Mouse (Mus musculus): ENCODE results near the gene Maml1. TPM values are rescaled to one million over a fixed set of nuclear protein-coding genes. Genes with fewer than 3 reads are reported as not detected.
A peak's percentile ranks its signal among the peaks of the same experiment; 100 is the strongest.

The Maml1 gene
- polyA plus RNA-seq, 1 experiment from 2014 or later: 3.0 TPM

DNA sequence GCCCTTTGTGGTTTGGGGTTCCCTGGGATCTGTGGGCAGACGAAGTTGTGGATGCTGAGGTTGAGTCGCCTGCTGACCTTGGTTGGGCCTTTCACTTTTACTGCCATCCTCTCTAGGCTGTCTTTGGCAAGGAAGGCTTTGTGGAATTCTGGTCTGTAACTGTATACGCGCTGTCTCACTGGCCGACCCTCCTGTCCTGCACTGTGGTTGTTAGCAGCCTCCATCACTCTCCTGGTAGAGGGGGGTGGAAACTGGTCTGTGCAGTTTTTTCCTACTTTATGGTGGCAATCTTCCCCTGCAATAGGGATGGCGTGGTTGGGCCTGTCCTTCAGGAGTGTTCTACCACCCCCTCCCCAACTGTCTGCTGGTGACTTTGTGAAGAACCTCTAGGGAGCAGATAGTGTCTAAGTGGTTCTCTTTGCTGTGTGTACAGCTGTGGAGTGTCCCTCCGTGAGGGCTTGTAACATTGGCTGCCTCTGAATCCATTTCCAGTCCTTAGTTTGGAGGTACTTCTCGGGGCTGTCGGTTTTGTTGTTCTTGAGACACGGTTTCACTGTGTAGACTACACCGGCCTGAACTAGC lies 39.3 kb downstream of the Maml1 start:
- H3K27me3 ChIP-seq (replicated peaks; ENCODE audit: control insufficient read depth, insufficient read depth, low read length): no peaks in the 10 kb centered on the region
- H3K27ac ChIP-seq (ENCODE audit: low read length): no peak overlapping the region
- no peak overlapping the region for H3K4me3 ChIP-seq (ENCODE audit: low read length)
- WGBS: 41% methylated on average over 11 of the region's 11 CpGs
- peaks cover 5% of the 10 kb centered on the region for H3K4me1 ChIP-seq (ENCODE audit: control insufficient read depth, insufficient read depth, low read length)
- ATAC-seq: peak; percentile 58
- H3K9ac ChIP-seq (ENCODE audit: low read depth, low read length): no peak overlapping the region
- H3K36me3 ChIP-seq (ENCODE audit: control insufficient read depth, insufficient read depth, low read length): peaks cover 8% of the 10 kb centered on the region; the same call in 1 of the 2 replicates
- no peak overlapping the region for H3K4me2 ChIP-seq (ENCODE audit: low read depth, low read length)
- no peaks in the 10 kb centered on the region for H3K9me3 ChIP-seq (ENCODE audit: control insufficient read depth, low read length)

- 49% methylated on average over 3 of the region's 3 CpGs for WGBS
- H3K9me3 ChIP-seq (ENCODE audit: control insufficient read depth, low read length): no peaks in the 10 kb centered on the region
- H3K4me2 ChIP-seq (ENCODE audit: low read depth, low read length): no peak overlapping the region
- H3K27me3 ChIP-seq (replicated peaks; ENCODE audit: control insufficient read depth, insufficient read depth, low read length): no peaks in the 10 kb centered on the region
- 0 out of 2 replicates have a peak, but pooled peaks cover 4% of the 10 kb centered on the region for H3K36me3 ChIP-seq (ENCODE audit: control insufficient read depth, insufficient read depth, low read length)
- no peak for ATAC-seq
- no peak overlapping the region for H3K9ac ChIP-seq (ENCODE audit: low read depth, low read length)
- H3K4me1 ChIP-seq (ENCODE audit: control insufficient read depth, insufficient read depth, low read length): peaks cover 5% of the 10 kb centered on the region
- no peak overlapping the region for H3K4me3 ChIP-seq (ENCODE audit: low read length)
- H3K27ac ChIP-seq (ENCODE audit: low read length): no peak overlapping the region; the same call in 1 of the 2 replicates
Measured at GRCm38 (mm10) chr11:50252166-50252565, 39.9 kb downstream of the Maml1 start.

DNA sequence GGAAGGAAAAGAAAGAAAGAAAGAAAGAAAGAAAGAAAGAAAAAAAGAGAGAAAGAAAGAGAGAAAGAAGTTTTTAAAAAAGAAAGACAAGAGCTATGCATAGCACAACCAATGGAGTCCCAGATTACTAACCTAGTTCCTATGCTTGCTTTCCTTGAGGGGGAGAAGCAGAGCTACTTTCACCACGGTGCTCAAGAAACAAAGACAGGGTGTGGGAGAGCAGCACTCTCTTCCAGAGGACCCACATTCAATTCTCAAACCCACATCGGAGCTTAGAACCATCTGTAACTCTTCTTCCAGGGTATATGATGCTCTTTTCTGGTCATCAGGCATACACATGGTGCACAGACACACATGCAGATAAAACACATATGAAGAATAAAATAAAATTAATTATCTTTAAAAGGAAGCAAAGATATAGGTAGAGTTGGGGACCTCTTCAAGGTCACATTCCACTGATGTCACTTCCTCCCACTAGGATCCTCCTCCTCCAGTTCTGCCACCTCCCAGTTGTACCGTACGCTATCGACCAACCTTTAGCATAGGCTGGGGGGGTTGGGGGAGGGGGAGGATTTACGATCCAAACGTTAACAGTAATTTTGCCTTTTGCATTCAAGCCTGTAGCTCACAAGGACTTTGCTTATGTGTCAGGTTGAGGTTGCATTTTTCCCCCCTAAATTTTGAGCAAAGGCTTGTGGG lies 43.5 kb downstream of the Maml1 start:
- Histone ChIP-seq H3K36me3 (ENCODE audit: control insufficient read depth, insufficient read depth, low read length) (no peaks in the 10 kb centered on the region), H3K4me3 (ENCODE audit: low read length) (no peak overlapping the region), H3K27ac (ENCODE audit: low read length) (no peak overlapping the region), H3K9me3 (ENCODE audit: control insufficient read depth, low read length) (no peaks in the 10 kb centered on the region), H3K9ac (ENCODE audit: low read depth, low read length) (no peak overlapping the region), H3K4me1 (ENCODE audit: control insufficient read depth, insufficient read depth, low read length) (peaks cover 5% of the 10 kb centered on the region), H3K4me2 (ENCODE audit: low read depth, low read length) (no peak overlapping the region), H3K27me3 (replicated peaks; ENCODE audit: control insufficient read depth, insufficient read depth, low read length) (no peaks in the 10 kb centered on the region)
- 66% methylated on average over 7 of the region's 7 CpGs for WGBS
- ATAC-seq: no peak

- no peak overlapping the region for H3K9ac ChIP-seq (ENCODE audit: low read depth, low read length)
- no peak overlapping the region for H3K4me2 ChIP-seq (ENCODE audit: low read depth, low read length)
- no peak for ATAC-seq
- no peaks in the 10 kb centered on the region for H3K27me3 ChIP-seq (replicated peaks; ENCODE audit: control insufficient read depth, insufficient read depth, low read length)
- H3K36me3 ChIP-seq (ENCODE audit: control insufficient read depth, insufficient read depth, low read length): no peaks in the 10 kb centered on the region
- H3K4me3 ChIP-seq (ENCODE audit: low read length): no peak overlapping the region
- no peaks in the 10 kb centered on the region for H3K4me1 ChIP-seq (ENCODE audit: control insufficient read depth, insufficient read depth, low read length)
- WGBS: 75% methylated on average over 5 of the region's 5 CpGs
- no peak overlapping the region for H3K27ac ChIP-seq (ENCODE audit: low read length)
- no peaks in the 10 kb centered on the region for H3K9me3 ChIP-seq (ENCODE audit: control insufficient read depth, low read length)
Measured at GRCm38 (mm10) chr11:50245269-50245668, 46.8 kb downstream of the Maml1 start.

- WGBS: 79% methylated on average over 6 of the region's 6 CpGs
- Histone ChIP-seq H3K4me2 (ENCODE audit: low read depth, low read length) (no peak overlapping the region), H3K9ac (ENCODE audit: low read depth, low read length) (no peak overlapping the region), H3K36me3 (ENCODE audit: control insufficient read depth, insufficient read depth, low read length) (no peaks in the 10 kb centered on the region), H3K4me1 (ENCODE audit: control insufficient read depth, insufficient read depth, low read length) (no peaks in the 10 kb centered on the region), H3K4me3 (ENCODE audit: low read length) (no peak overlapping the region), H3K27me3 (replicated peaks; ENCODE audit: control insufficient read depth, insufficient read depth, low read length) (no peaks in the 10 kb centered on the region), H3K9me3 (ENCODE audit: control insufficient read depth, low read length) (no peaks in the 10 kb centered on the region), H3K27ac (ENCODE audit: low read length) (no peak overlapping the region)
- no peak for ATAC-seq
Measured at GRCm38 (mm10) chr11:50243926-50244325, 48.2 kb downstream of the Maml1 start.

GRCm38 (mm10) chr11:50240235-50240911 lies 51.7 kb downstream of the Maml1 start:
- WGBS: 86% methylated on average over 7 of the region's 7 CpGs
- Histone ChIP-seq H3K4me2 (ENCODE audit: low read depth, low read length) (no peak overlapping the region), H3K27ac (ENCODE audit: low read length) (no peak overlapping the region), H3K9ac (ENCODE audit: low read depth, low read length) (no peak overlapping the region), H3K4me3 (ENCODE audit: low read length) (no peak overlapping the region), H3K9me3 (ENCODE audit: control insufficient read depth, low read length) (no peaks in the 10 kb centered on the region), H3K4me1 (ENCODE audit: control insufficient read depth, insufficient read depth, low read length) (peaks cover 20% of the 10 kb centered on the region), H3K27me3 (replicated peaks; ENCODE audit: control insufficient read depth, insufficient read depth, low read length) (no peaks in the 10 kb centered on the region), H3K36me3 (ENCODE audit: control insufficient read depth, insufficient read depth, low read length) (no peaks in the 10 kb centered on the region)
- no peak for ATAC-seq

- Histone ChIP-seq H3K27me3 (replicated peaks; ENCODE audit: control insufficient read depth, insufficient read depth, low read length) (no peaks in the 10 kb centered on the region), H3K9me3 (ENCODE audit: control insufficient read depth, low read length) (no peaks in the 10 kb centered on the region), H3K4me2 (ENCODE audit: low read depth, low read length) (no peak overlapping the region), H3K9ac (ENCODE audit: low read depth, low read length) (no peak overlapping the region), H3K4me1 (ENCODE audit: control insufficient read depth, insufficient read depth, low read length) (peaks cover 20% of the 10 kb centered on the region), H3K36me3 (ENCODE audit: control insufficient read depth, insufficient read depth, low read length) (peaks cover 5% of the 10 kb centered on the region; the same call in 1 of the 2 replicates), H3K27ac (ENCODE audit: low read length) (no peak overlapping the region), H3K4me3 (ENCODE audit: low read length) (no peak overlapping the region)
- 89% methylated on average over 9 of the region's 9 CpGs for WGBS
- ATAC-seq: no peak
Measured at GRCm38 (mm10) chr11:50238821-50239791, 53.0 kb downstream of the Maml1 start.

DNA sequence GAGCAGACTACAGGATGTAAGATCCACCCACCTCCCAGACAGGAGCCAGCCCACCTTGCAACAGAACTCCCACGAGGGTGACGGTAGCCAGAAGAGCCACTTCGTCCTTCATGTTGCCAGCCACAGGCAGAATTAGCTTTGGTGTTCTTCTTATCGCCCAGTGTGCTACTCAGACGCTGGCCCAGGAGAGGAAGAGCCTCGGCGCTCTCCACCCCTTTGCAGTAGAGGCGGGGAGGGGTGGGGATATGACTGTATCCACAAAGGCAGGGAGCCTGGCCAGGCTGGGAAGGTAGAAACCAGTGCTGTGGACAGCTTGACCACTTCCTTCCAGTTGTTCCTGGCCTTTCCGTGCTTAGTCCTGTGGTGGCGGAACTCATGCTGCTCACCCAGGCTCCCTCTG lies 53.8 kb downstream of the Maml1 start, which contains the start of gene Ltc4s:
Gene Ltc4s (minus strand): TSS at position 293 of the 400 bp plus-strand sequence.
- no peak within 1 kb of the TSS for H3K27ac ChIP-seq (ENCODE audit: low read length)
- peak within 1 kb of the TSS; percentile 96 for H3K4me2 ChIP-seq (ENCODE audit: low read depth, low read length)
- peak within 1 kb of the TSS; percentile 69 for H3K4me3 ChIP-seq (ENCODE audit: low read length)
- WGBS: 40% methylated on average over 10 of the region's 10 CpGs
- H3K4me1 ChIP-seq (ENCODE audit: control insufficient read depth, insufficient read depth, low read length): peaks cover 20% of the 10 kb centered on the region
- peak within 1 kb of the TSS; percentile 63; the same call in 1 of the 2 replicates for H3K9ac ChIP-seq (ENCODE audit: low read depth, low read length)
- ATAC-seq: peak; percentile 13; the same call in 1 of the 2 replicates
- no peaks in the 10 kb centered on the region for H3K27me3 ChIP-seq (replicated peaks; ENCODE audit: control insufficient read depth, insufficient read depth, low read length)
- H3K36me3 ChIP-seq (ENCODE audit: control insufficient read depth, insufficient read depth, low read length): peaks cover 12% of the 10 kb centered on the region
- no peaks in the 10 kb centered on the region for H3K9me3 ChIP-seq (ENCODE audit: control insufficient read depth, low read length)

Data from intestine, embryonic 16.5 days (tissue).